Mouse (Mus musculus) hindbrain, embryonic 10.5 days (tissue): Measurements from ENCODE around the gene Dohh. TPM values are rescaled to one million over a fixed set of nuclear protein-coding genes. Genes with fewer than 3 reads are reported as not detected.
A peak's percentile ranks its signal among the peaks of the same experiment; 100 is the strongest.

ENCODE experiments used
- DNase-seq: peaks from one replicate; pipeline ENCODE4 v3.0.0-alpha.2; 2017; ENCODE audit warnings: low spot score
- H3K27ac ChIP-seq: fragments of 300-500 bp; sonication (generic); 2 replicates; pipeline ENCODE4 v1.5.1; 2016; ENCODE audit warnings: mild to moderate bottlenecking, moderate library complexity
- H3K27me3 ChIP-seq: fragments of 300-500 bp; sonication (generic); 2 replicates; pipeline ENCODE4 v1.6.1; 2016; ENCODE audit warnings: mild to moderate bottlenecking; ENCODE audit not compliant: poor library complexity, insufficient read depth, severe bottlenecking
- H3K36me3 ChIP-seq: fragments of 300-500 bp; sonication (generic); 2 replicates; pipeline ENCODE4 v1.6.1; 2016; ENCODE audit warnings: mild to moderate bottlenecking, moderate library complexity
- H3K4me1 ChIP-seq: fragments of 300-500 bp; sonication (generic); replicated peaks from 2 replicates; pipeline ENCODE4 v1.6.1; 2016; ENCODE audit warnings: mild to moderate bottlenecking
- H3K4me3 ChIP-seq: fragments of 300-500 bp; sonication (generic); 2 replicates; pipeline ENCODE4 v1.5.1; 2016; ENCODE audit warnings: mild to moderate bottlenecking, moderate library complexity
- H3K9me3 ChIP-seq: fragments of 300-500 bp; sonication (generic); 2 replicates; pipeline ENCODE4 v1.6.1; 2016; ENCODE audit warnings: mild to moderate bottlenecking, moderate library complexity
- WGBS: fragments of 180-500 bp; shearing (Covaris S2); methylation state at CpG from one replicate; pipeline ENCODE4 v1.1.7; 2016; 5-methylcytosine and 5-hydroxymethylcytosine counted together
- polyA plus RNA-seq: library from polyadenylated mRNA; unstranded; fragments of >200 nt; fragmentation: Nextera tagmentation; extraction: Ambion mirVana; gene quantifications from 2 replicates; pipeline ENCODE4 v1.2.1, GENCODE M21; 2016

Dohh gene
- polyA plus RNA-seq, 1 experiment from 2014 or later: 95.8 TPM

DNA sequence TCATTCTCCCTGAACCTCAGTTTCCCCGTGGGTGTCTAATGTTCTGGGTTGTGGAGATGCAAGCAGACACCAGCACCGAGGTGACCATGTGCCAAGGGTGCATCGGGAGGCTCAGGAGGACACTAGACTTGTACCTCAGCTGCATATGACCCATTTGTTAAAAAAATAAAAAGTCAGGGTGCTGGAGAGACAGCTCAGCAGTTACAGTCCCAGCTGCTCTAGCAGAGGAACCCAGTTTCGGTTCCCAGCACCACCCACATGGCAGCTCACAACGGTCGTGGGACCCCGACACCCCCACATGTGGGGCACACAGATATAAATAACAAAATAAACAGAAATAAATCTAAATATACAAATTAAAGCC is 44.3 kb downstream of the Dohh start:
- Histone ChIP-seq H3K4me1 (peaks cover 72% of the 10 kb centered on the region), H3K36me3 (no peaks in the 10 kb centered on the region), H3K27me3 (peaks cover 81% of the 10 kb centered on the region), H3K4me3 (no peak overlapping the region), H3K9me3 (0 out of 2 replicates have a peak, but pooled peaks cover 5% of the 10 kb centered on the region), H3K27ac (no peak overlapping the region)
- no peak for DNase-seq
- 86% methylated on average over 7 of the region's 7 CpGs for WGBS

GRCm38 (mm10) chr10:81429092-81429491 is 44.9 kb downstream of the Dohh start:
- Histone ChIP-seq H3K9me3 (0 out of 2 replicates have a peak, but pooled peaks cover 5% of the 10 kb centered on the region), H3K27ac (0 out of 2 replicates have a peak overlapping the region, but pooled peaks have one; percentile 95), H3K36me3 (no peaks in the 10 kb centered on the region), H3K4me1 (peaks cover 76% of the 10 kb centered on the region), H3K4me3 (peak overlapping the region; percentile 81), H3K27me3 (peaks cover 78% of the 10 kb centered on the region)
- DNase-seq: peak; percentile 2
- 32% methylated on average over 2 of the region's 2 CpGs for WGBS

DNA sequence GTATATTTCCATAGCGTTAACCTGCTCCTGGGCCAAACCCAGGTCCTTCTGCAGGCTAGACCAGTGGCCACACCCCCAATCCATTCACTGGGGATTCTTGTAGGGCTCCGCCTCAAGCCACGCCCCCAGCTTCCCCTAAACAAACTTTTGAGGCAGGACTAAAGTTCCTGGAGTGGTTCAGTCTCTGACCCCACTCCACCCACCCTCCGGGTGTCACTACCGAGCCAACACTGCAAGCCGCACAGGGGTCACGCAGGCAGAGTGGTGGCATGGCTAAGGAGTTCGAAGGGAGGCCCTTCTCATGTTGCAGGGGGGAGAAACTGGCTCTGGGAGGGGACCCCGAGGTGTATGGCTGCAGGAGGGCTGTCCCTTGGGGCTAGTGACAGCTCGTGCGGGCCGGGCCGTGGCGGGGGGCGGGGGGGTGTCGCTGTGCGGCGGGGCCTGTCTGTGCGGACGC is 45.4 kb downstream of the Dohh start:
- H3K36me3 ChIP-seq: no peaks in the 10 kb centered on the region
- H3K4me1 ChIP-seq: peaks cover 73% of the 10 kb centered on the region
- peak; percentile 71 for DNase-seq
- H3K27ac ChIP-seq: peak overlapping the region; percentile 95
- H3K27me3 ChIP-seq: peaks cover 78% of the 10 kb centered on the region
- peak overlapping the region; percentile 81 for H3K4me3 ChIP-seq
- WGBS: under 1% methylated on average over 20 of the region's 20 CpGs
- H3K9me3 ChIP-seq: 0 out of 2 replicates have a peak, but pooled peaks cover 5% of the 10 kb centered on the region

- H3K4me1 ChIP-seq: peaks cover 66% of the 10 kb centered on the region
- H3K9me3 ChIP-seq: 0 out of 2 replicates have a peak, but pooled peaks cover 5% of the 10 kb centered on the region
- under 1% methylated on average over 70 of the region's 89 CpGs for WGBS
- peaks cover 78% of the 10 kb centered on the region for H3K27me3 ChIP-seq
- peak; percentile 79 for DNase-seq
- H3K4me3 ChIP-seq: peak overlapping the region; percentile 81
- no peaks in the 10 kb centered on the region for H3K36me3 ChIP-seq
- peak overlapping the region; percentile 95 for H3K27ac ChIP-seq
These were observed 46.1 kb downstream of the Dohh start for GRCm38 (mm10) chr10:81430141-81430830.

DNA sequence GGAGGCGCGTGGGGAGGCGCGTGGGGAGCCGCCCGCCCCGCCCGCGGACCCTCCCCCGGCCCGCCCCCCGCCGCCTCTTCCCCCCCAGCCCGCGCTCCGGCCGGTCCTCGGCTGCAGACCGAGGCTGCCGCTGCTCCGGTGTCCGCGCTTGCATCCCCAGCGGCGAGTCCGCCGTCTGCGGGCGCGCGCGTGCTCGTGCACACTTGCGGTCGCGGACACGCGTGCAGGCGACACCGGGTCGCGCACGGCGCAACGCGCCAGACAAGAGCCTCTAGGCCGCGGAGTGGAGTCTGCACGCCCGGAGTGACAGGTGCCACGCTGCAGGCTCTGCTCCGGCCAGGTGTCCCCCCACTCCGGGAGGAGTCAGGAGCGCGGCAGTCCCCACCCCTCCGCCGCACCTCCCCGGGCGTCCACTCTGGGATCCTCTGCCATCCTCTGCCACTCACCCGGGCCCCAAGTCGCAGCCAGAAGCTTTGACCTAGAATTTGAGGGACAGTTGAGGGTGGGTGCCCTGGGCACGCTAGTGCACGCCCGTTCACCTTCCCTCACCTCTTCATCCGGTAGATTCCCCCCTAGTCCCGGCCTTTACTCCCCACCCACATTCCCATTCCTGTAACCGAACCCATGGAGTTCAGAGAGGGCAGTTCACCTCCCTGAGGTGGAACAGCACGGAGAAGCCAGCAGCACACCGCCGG is 46.8 kb downstream of the Dohh start:
- 2% methylated on average over 67 of the region's 70 CpGs for WGBS
- H3K27me3 ChIP-seq: peaks cover 78% of the 10 kb centered on the region
- DNase-seq: peak; percentile 37
- H3K4me1 ChIP-seq: peaks cover 60% of the 10 kb centered on the region
- 0 out of 2 replicates have a peak, but pooled peaks cover 5% of the 10 kb centered on the region for H3K9me3 ChIP-seq
- H3K36me3 ChIP-seq: no peaks in the 10 kb centered on the region
- peak overlapping the region; percentile 81 for H3K4me3 ChIP-seq
- H3K27ac ChIP-seq: peak overlapping the region; percentile 95

DNA sequence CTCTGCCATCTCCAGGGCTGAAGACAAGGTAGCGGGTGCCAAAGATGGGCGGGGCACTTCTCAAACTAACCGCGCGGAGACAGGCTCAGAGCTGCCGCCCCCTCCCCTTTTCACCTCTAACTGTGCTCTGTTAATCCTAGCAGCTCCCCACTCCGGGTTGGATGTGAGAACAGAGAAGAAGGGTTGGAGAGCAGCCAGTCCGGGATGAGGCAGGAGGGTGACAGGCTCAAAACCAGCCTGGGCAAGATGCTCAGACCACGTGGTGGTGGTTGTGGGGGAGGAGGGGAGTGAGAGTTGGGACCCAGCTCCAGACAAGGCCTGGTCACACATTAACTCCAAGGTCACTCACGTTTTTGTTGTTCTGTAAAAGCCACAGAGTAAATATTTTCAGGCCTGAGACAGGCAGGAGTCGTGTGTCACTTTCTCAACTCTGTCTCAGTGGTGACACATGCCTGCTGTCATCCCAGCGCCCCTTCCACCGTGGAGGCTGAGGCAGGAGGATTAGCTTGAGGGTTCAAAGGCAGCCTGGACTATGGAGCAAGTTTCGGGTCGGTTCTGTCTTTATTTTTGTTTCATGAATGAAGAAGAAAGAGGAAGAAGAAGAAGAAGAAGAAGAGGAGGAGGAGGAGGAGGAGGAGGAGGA is 47.4 kb downstream of the Dohh start:
- no peak overlapping the region for H3K27ac ChIP-seq
- H3K4me1 ChIP-seq: peaks cover 53% of the 10 kb centered on the region
- H3K27me3 ChIP-seq: peaks cover 76% of the 10 kb centered on the region

DNA sequence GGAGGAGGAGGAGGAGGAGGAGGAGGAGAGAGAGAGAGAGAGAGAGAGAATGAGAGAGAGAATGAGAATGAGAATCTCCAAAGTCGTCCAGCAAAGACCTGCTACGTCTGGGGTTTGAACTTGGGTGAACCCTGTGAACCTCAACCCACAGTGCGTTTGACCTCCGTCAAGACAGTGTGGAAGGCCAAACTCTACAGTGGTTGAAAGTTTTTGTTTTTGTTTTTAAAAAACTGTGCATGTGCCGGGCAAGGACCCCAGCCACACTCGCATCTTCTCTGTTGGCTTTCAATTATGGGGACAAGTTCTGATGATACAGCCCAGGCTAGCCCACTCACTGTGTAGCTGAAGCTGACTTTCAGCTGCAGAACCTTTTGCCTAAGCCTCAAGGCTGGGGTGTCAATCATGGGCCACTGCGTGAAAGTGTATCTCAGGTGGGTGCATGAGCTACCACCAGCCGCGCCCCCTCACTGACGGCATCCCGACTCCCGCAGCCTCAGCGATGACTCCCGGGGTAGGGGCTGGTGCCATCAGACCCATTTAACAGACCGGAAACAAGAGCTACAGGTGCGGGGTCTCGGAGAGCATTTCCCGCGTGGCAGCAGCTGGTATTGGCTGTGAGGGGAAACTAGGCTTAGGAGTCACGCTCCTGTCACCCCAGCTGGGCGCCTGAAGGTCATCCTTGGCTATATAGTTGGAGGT is 48.1 kb downstream of the Dohh start:
- Histone ChIP-seq H3K4me1 (peaks cover 46% of the 10 kb centered on the region), H3K9me3 (0 out of 2 replicates have a peak, but pooled peaks cover 5% of the 10 kb centered on the region), H3K36me3 (no peaks in the 10 kb centered on the region), H3K27me3 (peaks cover 72% of the 10 kb centered on the region), H3K27ac (no peak overlapping the region), H3K4me3 (peak overlapping the region; percentile 24)
- no peak for DNase-seq
- WGBS: 62% methylated on average over 21 of the region's 21 CpGs

More for the DNA sequence above, 47.4 kb downstream of the Dohh start:
- peak overlapping the region; percentile 81 for H3K4me3 ChIP-seq
- WGBS: 16% methylated on average over 15 of the region's 15 CpGs
- 0 out of 2 replicates have a peak, but pooled peaks cover 5% of the 10 kb centered on the region for H3K9me3 ChIP-seq
- peak; percentile 33 for DNase-seq
- H3K36me3 ChIP-seq: no peaks in the 10 kb centered on the region

- peak; percentile 82 for DNase-seq
- Histone ChIP-seq H3K27ac (peak overlapping the region; percentile 67; the same call in 1 of the 2 replicates), H3K4me1 (peaks cover 45% of the 10 kb centered on the region), H3K27me3 (peaks cover 67% of the 10 kb centered on the region), H3K36me3 (no peaks in the 10 kb centered on the region), H3K4me3 (peak overlapping the region; percentile 24), H3K9me3 (0 out of 2 replicates have a peak, but pooled peaks cover 5% of the 10 kb centered on the region)
- 6% methylated on average over 17 of the region's 17 CpGs for WGBS
These were observed 48.6 kb downstream of the Dohh start for GRCm38 (mm10) chr10:81432868-81433262.

DNA sequence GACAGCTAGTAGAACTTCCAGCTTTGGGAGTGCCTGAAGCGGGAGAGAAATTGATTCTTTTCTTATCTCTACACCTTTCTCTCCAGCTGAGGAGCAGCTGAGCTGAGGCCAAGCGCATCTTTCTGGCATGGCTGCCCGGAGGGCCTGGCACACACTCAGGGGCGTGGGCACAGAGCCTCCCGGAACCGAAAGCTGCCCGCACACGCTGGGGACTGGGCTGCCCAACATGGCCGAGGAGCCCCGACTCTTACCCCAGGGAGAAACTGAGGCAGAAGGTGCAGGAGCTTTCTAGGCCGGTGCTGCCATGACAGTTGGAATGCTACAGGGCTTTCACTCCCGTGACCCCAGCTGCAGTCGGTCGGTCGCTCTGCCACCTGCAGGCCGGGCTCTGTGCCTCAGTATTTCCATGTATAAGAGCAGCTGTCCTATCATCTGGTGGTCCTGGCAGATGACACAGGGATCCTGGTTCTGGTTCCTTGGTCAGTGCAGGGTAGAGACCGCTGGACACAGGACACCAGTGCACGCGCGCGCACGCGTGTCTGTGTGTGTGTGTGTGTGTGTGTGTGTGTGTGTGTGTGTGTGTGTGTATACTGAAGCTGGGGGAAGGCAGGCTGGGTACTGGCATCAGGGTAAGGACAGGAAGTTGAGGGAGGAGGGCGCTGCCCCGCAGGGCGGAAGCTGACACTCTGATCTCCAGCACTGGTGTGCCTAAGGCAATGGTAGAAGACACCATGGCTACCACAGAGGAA is 49.5 kb downstream of the Dohh start:
- peaks cover 58% of the 10 kb centered on the region for H3K27me3 ChIP-seq
- DNase-seq: peak; percentile 2
- WGBS: 76% methylated on average over 26 of the region's 26 CpGs

DNA sequence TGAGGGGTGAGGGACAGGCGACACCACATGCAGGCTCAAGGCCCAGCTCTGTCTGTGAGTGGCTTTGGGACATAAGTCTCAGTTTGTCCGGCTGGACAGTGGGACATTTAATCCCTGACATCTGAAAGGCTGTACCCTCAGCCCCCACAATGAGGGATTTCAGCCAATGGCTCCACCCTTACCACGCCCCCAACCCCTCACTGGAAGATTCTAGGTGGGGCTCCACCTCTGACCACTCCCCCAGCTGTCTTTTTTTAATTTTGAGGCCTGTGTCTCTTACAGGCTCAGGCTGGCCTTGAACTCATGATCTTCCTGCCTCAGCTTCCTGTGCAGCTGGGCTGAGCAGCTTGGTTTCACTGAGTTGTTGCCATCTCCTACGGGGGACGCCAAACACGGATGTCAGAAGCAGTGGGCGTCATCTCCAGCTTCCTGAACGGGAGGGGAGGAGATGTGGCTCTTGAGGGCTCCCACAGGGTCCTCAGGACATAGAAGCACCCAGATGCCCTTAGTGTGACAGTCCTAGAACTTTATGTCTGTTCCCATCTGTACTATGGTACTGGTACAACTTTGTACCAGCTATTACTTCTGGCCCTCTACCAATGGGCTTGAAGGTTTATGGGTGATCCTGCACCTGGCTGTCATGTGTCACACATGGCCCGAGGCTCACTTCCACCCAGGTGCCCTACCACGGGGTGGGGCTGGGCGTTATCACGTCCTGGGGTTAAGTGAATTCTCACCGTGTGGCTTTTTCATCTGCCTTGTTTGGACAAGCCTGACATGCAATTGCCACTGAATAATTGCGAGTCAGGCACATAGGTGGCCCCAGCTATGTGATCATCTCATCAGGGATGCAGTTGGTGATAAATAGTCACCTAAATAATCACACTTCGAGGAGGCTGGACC is 50.4 kb downstream of the Dohh start:
- no peaks in the 10 kb centered on the region for H3K9me3 ChIP-seq
- H3K27ac ChIP-seq: no peak overlapping the region
- 65% methylated on average over 15 of the region's 15 CpGs for WGBS
- no peak overlapping the region for H3K4me3 ChIP-seq
- DNase-seq: peak; percentile 2
- H3K27me3 ChIP-seq: peaks cover 51% of the 10 kb centered on the region
- H3K4me1 ChIP-seq: peaks cover 39% of the 10 kb centered on the region
- H3K36me3 ChIP-seq: no peaks in the 10 kb centered on the region

More for the DNA sequence above, 49.5 kb downstream of the Dohh start:
- Histone ChIP-seq H3K4me3 (peak overlapping the region; percentile 24; the same call in 1 of the 2 replicates), H3K4me1 (peaks cover 45% of the 10 kb centered on the region), H3K9me3 (no peaks in the 10 kb centered on the region), H3K36me3 (no peaks in the 10 kb centered on the region), H3K27ac (no peak overlapping the region)

DNA sequence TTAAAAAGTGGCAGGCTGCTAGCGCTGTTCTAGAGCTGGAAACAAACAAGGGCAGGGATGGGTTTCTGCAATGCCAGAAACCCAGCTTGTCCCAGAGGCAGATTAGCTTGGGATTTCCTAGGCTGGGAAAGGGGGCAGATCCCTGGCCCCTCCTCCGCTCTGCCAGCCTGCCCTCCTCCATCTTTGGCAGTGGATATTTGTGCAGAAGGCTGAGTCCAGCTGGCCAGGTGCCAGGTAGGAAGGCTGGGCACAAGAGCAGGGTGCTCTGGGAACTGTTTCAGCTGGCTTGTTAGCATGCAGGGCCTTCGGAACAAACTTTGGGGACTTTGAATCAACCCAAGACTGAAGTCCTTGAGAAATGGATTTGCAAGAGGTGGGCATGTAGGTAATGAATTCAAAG is 51.2 kb downstream of the Dohh start:
- H3K4me3 ChIP-seq: no peak overlapping the region
- no peaks in the 10 kb centered on the region for H3K36me3 ChIP-seq
- DNase-seq: no peak
- peaks cover 32% of the 10 kb centered on the region for H3K4me1 ChIP-seq
- H3K27me3 ChIP-seq: peaks cover 53% of the 10 kb centered on the region
- WGBS: 81% methylated on average over 3 of the region's 3 CpGs
- no peaks in the 10 kb centered on the region for H3K9me3 ChIP-seq
- H3K27ac ChIP-seq: no peak overlapping the region
